Mouse (Mus musculus): ENCODE measurements around the gene Pip4p1. TPM values are rescaled to one million over a fixed set of nuclear protein-coding genes. Genes with fewer than 3 reads are reported as not detected.
"Not testable (repeated sequence)": the region's sequence is repeated elsewhere in the genome, so short reads cannot be mapped to it uniquely, and the experiment has no call there.

Gene Pip4p1
- polyA plus RNA-seq, 1 experiment from 2014 or later: 51.8 TPM

GRCm38 (mm10) chr14:50936649-50937048, 6.0 kb upstream of the Pip4p1 start:
- Histone ChIP-seq H3K27me3 (replicated peaks) (no peaks in the 10 kb centered on the region), H3K27ac (no peak overlapping the region), H3K36me3 (no peaks in the 10 kb centered on the region), H3K4me2 (no peak overlapping the region), H3K4me3 (replicated peaks) (no peak overlapping the region), H3K9me3 (no peaks in the 10 kb centered on the region), H3K9ac (no peak overlapping the region), H3K4me1 (peaks cover 2% of the 10 kb centered on the region; the same call in 1 of the 2 replicates)
- no peak for ATAC-seq (ENCODE audit: insufficient read depth, low FRiP score, low read depth)
- 53% methylated on average over 1 of the region's 1 CpGs for WGBS

- peaks cover 4% of the 10 kb centered on the region; the same call in 1 of the 2 replicates for H3K4me1 ChIP-seq
- peak overlapping the region; percentile 91 for H3K27ac ChIP-seq
- ATAC-seq (ENCODE audit: insufficient read depth, low FRiP score, low read depth): no peak; the same call in 1 of the 2 replicates
- WGBS: 8% methylated on average over 12 of the region's 12 CpGs
- peak overlapping the region; percentile 68 for H3K4me2 ChIP-seq
- H3K4me3 ChIP-seq (replicated peaks): peak overlapping the region; percentile 99
- peaks cover 16% of the 10 kb centered on the region for H3K36me3 ChIP-seq
- no peaks in the 10 kb centered on the region for H3K27me3 ChIP-seq (replicated peaks)
- peak overlapping the region; percentile 33; the same call in 1 of the 2 replicates for H3K9ac ChIP-seq
- no peaks in the 10 kb centered on the region for H3K9me3 ChIP-seq
These were observed 901 bp upstream of the Pip4p1 start for GRCm38 (mm10) chr14:50931493-50932020.

GRCm38 (mm10) chr14:50930377-50930753, 291 bp downstream of the Pip4p1 start:
- ATAC-seq (ENCODE audit: insufficient read depth, low FRiP score, low read depth): peak; percentile 48
- peaks cover 10% of the 10 kb centered on the region; the same call in 1 of the 2 replicates for H3K4me1 ChIP-seq
- no peaks in the 10 kb centered on the region for H3K9me3 ChIP-seq
- H3K9ac ChIP-seq: peak overlapping the region; percentile 95
- peak overlapping the region; percentile 95 for H3K27ac ChIP-seq
- H3K4me3 ChIP-seq (replicated peaks): peak overlapping the region; percentile 99
- under 1% methylated on average over 37 of the region's 38 CpGs for WGBS
- peak overlapping the region; percentile 84 for H3K4me2 ChIP-seq
- peaks cover 16% of the 10 kb centered on the region for H3K36me3 ChIP-seq
- no peaks in the 10 kb centered on the region for H3K27me3 ChIP-seq (replicated peaks)

GRCm38 (mm10) chr14:50929951-50930350, 705 bp downstream of the Pip4p1 start:
- H3K9ac ChIP-seq: peak overlapping the region; percentile 95
- no peak for ATAC-seq (ENCODE audit: insufficient read depth, low FRiP score, low read depth)
- H3K27ac ChIP-seq: peak overlapping the region; percentile 95
- peaks cover 16% of the 10 kb centered on the region for H3K36me3 ChIP-seq
- H3K27me3 ChIP-seq (replicated peaks): no peaks in the 10 kb centered on the region
- no peaks in the 10 kb centered on the region for H3K9me3 ChIP-seq
- H3K4me2 ChIP-seq: peak overlapping the region; percentile 84
- H3K4me1 ChIP-seq: peaks cover 10% of the 10 kb centered on the region; the same call in 1 of the 2 replicates
- H3K4me3 ChIP-seq (replicated peaks): peak overlapping the region; percentile 99
- 11% methylated on average over 10 of the region's 10 CpGs for WGBS

GRCm38 (mm10) chr14:50927366-50927765, 3.3 kb downstream of the Pip4p1 start:
- H3K4me1 ChIP-seq: peaks cover 13% of the 10 kb centered on the region; the same call in 1 of the 2 replicates
- WGBS: 69% methylated on average over 3 of the region's 3 CpGs
- peaks cover 16% of the 10 kb centered on the region for H3K36me3 ChIP-seq
- ATAC-seq (ENCODE audit: insufficient read depth, low FRiP score, low read depth): no peak
- H3K9ac ChIP-seq: no peak overlapping the region
- no peaks in the 10 kb centered on the region for H3K27me3 ChIP-seq (replicated peaks)
- no peak overlapping the region for H3K4me2 ChIP-seq
- H3K9me3 ChIP-seq: no peaks in the 10 kb centered on the region
- no peak overlapping the region for H3K27ac ChIP-seq
- H3K4me3 ChIP-seq (replicated peaks): no peak overlapping the region

- peak overlapping the region; percentile 84 for H3K4me3 ChIP-seq (replicated peaks)
- peak; percentile 23 for ATAC-seq (ENCODE audit: insufficient read depth, low FRiP score, low read depth)
These were observed 5.3 kb downstream of the Pip4p1 start for GRCm38 (mm10) chr14:50925111-50925920.

GRCm38 (mm10) chr14:50924281-50925064, 6.2 kb downstream of the Pip4p1 start, which contains the start of the genes Osgep and Apex1:
TSS of gene Osgep (minus strand) at chr14:50924893.
TSS of gene Apex1 (plus strand) at chr14:50924968.
- Histone ChIP-seq H3K27me3 (replicated peaks) (no peaks in the 10 kb centered on the region), H3K9me3 (no peaks in the 10 kb centered on the region), H3K36me3 (peaks cover 16% of the 10 kb centered on the region), H3K4me1 (peaks cover 8% of the 10 kb centered on the region; the same call in 1 of the 2 replicates), H3K9ac (peak within 1 kb of the TSS; percentile 76), H3K27ac (peak within 1 kb of the TSS; percentile 95), H3K4me2 (peak within 1 kb of the TSS; percentile 80), H3K4me3 (replicated peaks) (peak within 1 kb of the TSS; percentile 84)
- ATAC-seq (ENCODE audit: insufficient read depth, low FRiP score, low read depth): peak; percentile 96
- WGBS: under 1% methylated on average over 57 of the region's 57 CpGs

More at GRCm38 (mm10) chr14:50925111-50925920, 5.3 kb downstream of the Pip4p1 start:
- Histone ChIP-seq H3K4me1 (peaks cover 8% of the 10 kb centered on the region; the same call in 1 of the 2 replicates), H3K9ac (peak overlapping the region; percentile 76), H3K36me3 (peaks cover 16% of the 10 kb centered on the region), H3K9me3 (no peaks in the 10 kb centered on the region), H3K27me3 (replicated peaks) (no peaks in the 10 kb centered on the region), H3K4me2 (peak overlapping the region; percentile 80), H3K27ac (peak overlapping the region; percentile 95)
- 2% methylated on average over 37 of the region's 38 CpGs for WGBS

- not testable (repeated sequence) for H3K9ac ChIP-seq; ATAC-seq (ENCODE audit: insufficient read depth, low FRiP score, low read depth); H3K27me3 ChIP-seq (replicated peaks); H3K27ac ChIP-seq; H3K4me1 ChIP-seq; H3K9me3 ChIP-seq
- Histone ChIP-seq H3K4me2 (peak overlapping the region; percentile 80), H3K4me3 (replicated peaks) (peak overlapping the region; percentile 84), H3K36me3 (peaks cover 14% of the 10 kb centered on the region)
- WGBS: 62% methylated on average over 1 of the region's 1 CpGs
These were observed 7.2 kb downstream of the Pip4p1 start for GRCm38 (mm10) chr14:50923437-50923836.

- Histone ChIP-seq H3K36me3 (peaks cover 27% of the 10 kb centered on the region), H3K27me3 (replicated peaks) (no peaks in the 10 kb centered on the region)
These were observed 19.3 kb downstream of the Pip4p1 start for GRCm38 (mm10) chr14:50911356-50911755.

GRCm38 (mm10) chr14:50908126-50908525, 22.5 kb downstream of the Pip4p1 start:
- Histone ChIP-seq H3K4me1 (0 out of 2 replicates have a peak, but pooled peaks cover 2% of the 10 kb centered on the region), H3K9me3 (no peaks in the 10 kb centered on the region), H3K27me3 (replicated peaks) (no peaks in the 10 kb centered on the region), H3K4me2 (no peak overlapping the region), H3K4me3 (replicated peaks) (no peak overlapping the region), H3K36me3 (peaks cover 8% of the 10 kb centered on the region), H3K9ac (no peak overlapping the region), H3K27ac (no peak overlapping the region)
- no peak for ATAC-seq (ENCODE audit: insufficient read depth, low FRiP score, low read depth)
- 69% methylated on average over 4 of the region's 4 CpGs for WGBS

More at GRCm38 (mm10) chr14:50911356-50911755, 19.3 kb downstream of the Pip4p1 start:
- Histone ChIP-seq H3K9ac (no peak overlapping the region), H3K9me3 (no peaks in the 10 kb centered on the region), H3K4me3 (replicated peaks) (no peak overlapping the region), H3K4me1 (no peaks in the 10 kb centered on the region), H3K4me2 (no peak overlapping the region), H3K27ac (no peak overlapping the region)
- no peak for ATAC-seq (ENCODE audit: insufficient read depth, low FRiP score, low read depth)
- 49% methylated on average over 3 of the region's 3 CpGs for WGBS

- not testable (repeated sequence) for H3K9me3 ChIP-seq; H3K27ac ChIP-seq; H3K36me3 ChIP-seq; H3K4me3 ChIP-seq (replicated peaks); H3K4me1 ChIP-seq; H3K4me2 ChIP-seq; ATAC-seq (ENCODE audit: insufficient read depth, low FRiP score, low read depth); H3K27me3 ChIP-seq (replicated peaks); H3K9ac ChIP-seq
These were observed 25.3 kb downstream of the Pip4p1 start for GRCm38 (mm10) chr14:50905327-50905726.
